8 mouse cellular contexts compared by ENCODE assay signal in the genomic region with DNA sequence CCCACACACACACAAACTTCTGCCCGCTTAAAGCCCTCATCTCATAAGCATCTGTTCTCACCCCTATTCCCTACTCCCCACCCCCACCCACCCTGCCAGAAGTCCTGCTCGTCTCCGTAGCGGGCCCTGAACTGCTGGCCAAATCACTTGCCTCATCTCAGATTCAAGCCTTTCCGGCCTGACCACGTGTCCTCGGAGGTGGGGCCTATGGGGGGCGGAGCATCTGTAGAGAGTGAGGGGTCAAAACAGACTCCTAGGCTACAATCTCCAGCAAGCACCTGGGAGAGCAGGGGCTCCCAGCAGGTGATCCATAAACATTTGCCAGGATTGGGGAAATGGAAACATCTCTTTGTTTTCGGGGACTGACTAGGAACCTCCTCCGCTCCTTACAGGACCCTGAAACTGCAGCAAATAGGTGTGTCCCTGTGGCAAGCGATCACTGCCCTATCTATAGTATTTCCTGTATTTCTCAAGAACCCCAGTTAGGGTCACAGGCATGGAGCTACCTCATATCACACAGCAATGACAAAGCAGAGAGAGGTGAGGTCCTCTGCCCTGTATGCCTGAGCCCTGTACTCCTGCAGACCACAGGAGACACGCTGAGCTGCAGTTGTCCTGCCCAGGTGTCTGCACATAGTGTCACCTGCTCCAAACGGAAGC. TPM values are rescaled to one million over a fixed set of nuclear protein-coding genes. Genes with fewer than 3 reads are reported as not detected.
DNase-seq lines count a peak whose midpoint lies in the region; ATAC-seq lines count a peak whose summit lies in the region.

No protein-coding gene starts in this region.

- DNase-seq in heart, adult 8-10 months (ENCODE audit: low spot score) = no peak
- peak; percentile 91 for DNase-seq in R1 (ENCODE audit: low read depth, low spot score)
- peak; percentile 45 for DNase-seq in lung, postnatal 25 days (ENCODE audit: low spot score)
- DNase-seq in yolk sac, embryonic 10.5 days (ENCODE audit: low spot score) = peak; percentile 36
- DNase-seq in ovary, adult 18-20 months (ENCODE audit: low spot score) = no peak
- DNase-seq in frontal cortex, postnatal 36 days (ENCODE audit: low spot score in 2 of 2) = no peak

- no peaks in the 10 kb centered on the region for H3K27me3 ChIP-seq in heart, embryonic 12.5 days (replicated peaks)
- no peaks in the 10 kb centered on the region for H3K27me3 ChIP-seq in hindbrain, embryonic 12.5 days

- no peak overlapping the region for H3K4me3 ChIP-seq in heart, embryonic 12.5 days
- H3K4me3 ChIP-seq in hindbrain, embryonic 12.5 days = no peak overlapping the region

- H3K27ac ChIP-seq in heart, embryonic 12.5 days (ENCODE audit: poor library complexity, severe bottlenecking) = no peak overlapping the region
- H3K27ac ChIP-seq in hindbrain, embryonic 12.5 days = peak overlapping the region; percentile 82

- ATAC-seq in heart, embryonic 12.5 days (ENCODE audit: insufficient number of reproducible peaks, low FRiP score) = no peak
- ATAC-seq in hindbrain, embryonic 12.5 days (ENCODE audit: low FRiP score) = no peak

- peak overlapping the region; percentile 16 for H3K4me2 ChIP-seq in heart, embryonic 12.5 days
- H3K4me2 ChIP-seq in hindbrain, embryonic 12.5 days (replicated peaks) = peak overlapping the region; percentile 20; the same call in 1 of the 2 replicates

- H3K9me3 ChIP-seq in heart, embryonic 12.5 days (replicated peaks) = no peaks in the 10 kb centered on the region
- H3K9me3 ChIP-seq in hindbrain, embryonic 12.5 days (replicated peaks) = no peaks in the 10 kb centered on the region

- no peaks in the 10 kb centered on the region for H3K36me3 ChIP-seq in heart, embryonic 12.5 days
- no peaks in the 10 kb centered on the region for H3K36me3 ChIP-seq in hindbrain, embryonic 12.5 days

- H3K4me1 ChIP-seq in heart, embryonic 12.5 days (replicated peaks) = peaks cover 29% of the 10 kb centered on the region
- peaks cover 63% of the 10 kb centered on the region for H3K4me1 ChIP-seq in hindbrain, embryonic 12.5 days

- 15% methylated on average over 13 of the region's 13 CpGs for WGBS in heart, embryonic 12.5 days
- WGBS in hindbrain, embryonic 12.5 days = 14% methylated on average over 13 of the region's 13 CpGs

- no peak overlapping the region for H3K9ac ChIP-seq in heart, embryonic 12.5 days
- no peak overlapping the region for H3K9ac ChIP-seq in hindbrain, embryonic 12.5 days

RNA-seq across cellular contexts. Expression of a gene that starts 29.6 kb away (rescaled TPM):
- polyA plus RNA-seq in heart, embryonic 12.5 days (2016; fragmentation: Nextera tagmentation; extraction: Ambion mirVana) = 12.0 and 13.6 TPM in 2 replicates
- total RNA-seq in heart, adult 8-10 months (2022) = 1 to 10 TPM; 4.2 to 5.4 (median 4.8) TPM
- 40.8 and 43.8 TPM in 2 replicates for polyA plus RNA-seq in hindbrain, embryonic 12.5 days (2016; fragmentation: Nextera tagmentation; extraction: Ambion mirVana)

Comparison
In these comparisons a context has a peak if more than half of its experiments do, and no peak if none do; other contexts are left out.
1. DNase-seq: peak in R1 (single experiment), lung, postnatal 25 days (single experiment) and yolk sac, embryonic 10.5 days (single experiment); none in heart, adult 8-10 months (single experiment), ovary, adult 18-20 months (single experiment) and frontal cortex, postnatal 36 days (0 of 2).